Mouse (Mus musculus) olfactory bulb, adult 2 months (tissue): ENCODE data around the gene Sox13. TPM values are rescaled to one million over a fixed set of nuclear protein-coding genes. Genes with fewer than 3 reads are reported as not detected.
A peak's percentile ranks its signal among the peaks of the same experiment; 100 is the strongest.
"Not testable (repeated sequence)": the region's sequence is repeated elsewhere in the genome, so short reads cannot be mapped to it uniquely, and the experiment has no call there.

Experiments used
- H3K27ac ChIP-seq: fragments of 200-500 bp; 2 replicates; pipeline ENCODE4 v1.5.1; 2012; ENCODE audit warnings: low read depth, low read length; ENCODE audit not compliant: insufficient read depth
- H3K4me1 ChIP-seq: fragments of 200-500 bp; 2 replicates; pipeline ENCODE4 v1.6.1; 2012; ENCODE audit warnings: low read length; ENCODE audit not compliant: control insufficient read depth, insufficient read depth
- H3K4me3 ChIP-seq: fragments of 200-500 bp; 2 replicates; pipeline ENCODE4 v1.5.1; 2012; ENCODE audit warnings: mild to moderate bottlenecking, low read depth, low read length, moderate library complexity; ENCODE audit not compliant: insufficient read depth
- CTCF ChIP-seq: fragments of 200-500 bp; IDR thresholded peaks from 2 replicates; pipeline ENCODE4 v1.5.1; 2012; ENCODE audit warnings: low read depth, mild to moderate bottlenecking, low read length, moderate library complexity; ENCODE audit not compliant: insufficient read depth
- POLR2A ChIP-seq: fragments of 200-500 bp; IDR thresholded peaks from 2 replicates; pipeline ENCODE4 v1.6.1; 2012; ENCODE audit warnings: mild to moderate bottlenecking, low read depth, low read length, moderate library complexity; ENCODE audit not compliant: insufficient read depth
- WGBS: fragments of 180-500 bp; shearing (Covaris S2); methylation state at CpG from one replicate; pipeline ENCODE4 v1.1.7; 2018; 5-methylcytosine and 5-hydroxymethylcytosine counted together
- polyA plus RNA-seq: library from polyadenylated mRNA; stranded (reverse); fragments of >200 nt; gene quantifications from 2 replicates; pipeline ENCODE4 v1.2.4, GENCODE M21; 2012; ENCODE audit warnings: low replicate concordance; ENCODE audit not compliant: missing spikeins, insufficient read depth, insufficient read length

The Sox13 gene
- polyA plus RNA-seq, 1 experiment = not detected

DNA sequence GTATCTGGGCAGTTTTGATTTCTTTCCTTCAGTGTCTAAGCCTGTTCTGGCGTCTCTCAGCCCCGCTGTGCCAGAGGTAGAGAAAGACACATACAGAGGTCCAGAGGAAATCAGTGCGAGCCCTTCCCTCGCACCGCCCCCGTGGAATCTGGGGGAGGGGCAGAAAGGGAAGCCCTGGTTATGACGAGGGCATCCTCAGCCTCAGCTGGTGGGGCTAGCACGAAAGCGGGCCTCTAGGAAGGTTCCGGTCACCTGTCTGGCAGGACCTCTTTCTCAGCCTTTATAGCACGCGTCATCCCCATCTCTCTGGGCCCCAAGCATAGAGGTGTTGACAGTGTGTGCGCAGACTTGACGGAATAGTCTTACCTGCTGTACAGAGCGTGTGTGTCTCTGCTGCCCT is 68.3 kb downstream of the Sox13 start:
- no peak overlapping the region for H3K27ac ChIP-seq
- H3K4me3 ChIP-seq = no peak overlapping the region
- WGBS = 68% methylated on average over 15 of the region's 15 CpGs
- no peaks in the 10 kb centered on the region for H3K4me1 ChIP-seq
- TF ChIP-seq CTCF = no peak
- no peak for TF ChIP-seq POLR2A

- WGBS = 74% methylated on average over 5 of the region's 5 CpGs
- no peak overlapping the region for H3K27ac ChIP-seq
- TF ChIP-seq CTCF = no peak
- no peak for TF ChIP-seq POLR2A
- H3K4me1 ChIP-seq = no peaks in the 10 kb centered on the region
- no peak overlapping the region for H3K4me3 ChIP-seq
Observed at GRCm38 (mm10) chr1:133355469-133355868, 68.7 kb downstream of the Sox13 start.

DNA sequence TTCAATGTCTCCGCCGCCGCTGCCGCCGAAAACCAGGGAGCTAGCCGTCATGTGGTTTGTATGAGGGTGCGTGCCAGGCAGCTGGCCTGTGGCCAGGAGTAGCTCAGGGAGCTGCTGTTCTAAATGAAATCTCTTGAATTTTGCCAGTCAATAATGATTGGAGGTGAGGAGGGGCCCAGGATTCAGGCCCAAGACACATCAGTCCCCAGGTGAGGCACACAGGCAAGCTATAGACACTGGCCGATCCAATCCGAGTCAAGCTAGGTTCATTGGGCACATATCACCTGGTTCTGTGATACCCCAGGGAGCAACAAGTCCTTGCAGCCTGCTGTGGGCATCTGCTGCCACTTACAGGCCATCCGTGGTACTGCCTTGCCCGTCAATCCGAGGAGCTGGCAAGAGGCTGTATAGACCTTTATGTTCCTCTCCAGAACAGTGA is 70.8 kb downstream of the Sox13 start:
- H3K4me3 ChIP-seq = no peak overlapping the region
- 13% methylated on average over 12 of the region's 12 CpGs for WGBS
- H3K4me1 ChIP-seq = no peaks in the 10 kb centered on the region
- TF ChIP-seq CTCF = peak; percentile 94
- TF ChIP-seq POLR2A = no peak
- no peak overlapping the region for H3K27ac ChIP-seq

DNA sequence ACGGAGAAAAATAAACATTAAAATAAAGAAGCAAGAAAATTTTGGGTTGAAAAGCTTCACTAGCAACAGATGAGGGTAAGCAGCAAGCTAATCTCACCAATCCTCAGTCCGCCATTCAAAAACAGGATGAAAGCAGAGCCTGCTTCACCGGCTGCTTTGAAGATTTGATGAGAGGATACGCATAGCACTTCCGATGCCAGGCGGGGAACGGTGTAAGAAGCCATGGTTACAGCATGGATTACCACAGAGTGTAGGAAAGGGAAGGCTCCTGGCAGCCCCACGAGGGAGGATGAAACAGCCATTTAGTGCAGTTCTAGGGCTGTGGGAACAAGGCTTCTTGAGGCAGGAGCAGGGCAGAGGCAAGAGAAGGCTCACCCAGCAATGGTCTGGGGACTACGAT is 72.4 kb downstream of the Sox13 start:
- H3K4me3 ChIP-seq = no peak overlapping the region
- no peak overlapping the region for H3K27ac ChIP-seq
- 54% methylated on average over 9 of the region's 9 CpGs for WGBS
- H3K4me1 ChIP-seq = no peaks in the 10 kb centered on the region
- TF ChIP-seq POLR2A = no peak
- TF ChIP-seq CTCF = no peak

DNA sequence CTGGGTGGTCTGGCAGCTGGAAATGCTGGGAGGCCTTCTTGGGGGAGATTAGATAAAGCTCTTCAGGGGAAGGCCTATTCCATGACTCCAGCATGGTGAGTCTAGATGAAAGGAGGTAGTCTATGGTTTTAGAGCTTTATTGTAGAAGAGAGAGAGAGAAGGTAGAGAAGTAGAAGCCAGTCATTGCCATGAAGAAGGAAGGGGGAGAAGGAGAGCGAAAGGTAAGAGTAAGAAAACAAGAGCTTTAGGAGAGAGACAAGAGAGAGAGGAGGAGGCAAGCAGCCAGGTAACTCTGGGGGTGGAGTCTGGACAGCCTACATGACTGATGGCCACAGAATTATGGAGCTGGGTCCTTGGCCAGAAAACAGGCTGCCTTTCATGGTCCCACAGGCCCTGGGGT is 74.0 kb downstream of the Sox13 start, which contains the start of gene Ren1:
Gene Ren1 (plus strand): TSS at position 301 of the 400 bp plus-strand sequence.
- WGBS = 100% methylated on average over 1 of the region's 1 CpGs
- no peak within 1 kb of the TSS for H3K4me3 ChIP-seq
- no peaks in the 10 kb centered on the region for H3K4me1 ChIP-seq
- TF ChIP-seq POLR2A (no peak), CTCF (no peak)
- H3K27ac ChIP-seq = no peak within 1 kb of the TSS

- WGBS = 81% methylated on average over 11 of the region's 11 CpGs
Observed at GRCm38 (mm10) chr1:133347693-133348520, 76.3 kb downstream of the Sox13 start.

GRCm38 (mm10) chr1:133347226-133347625 is 77.0 kb downstream of the Sox13 start:
- no peaks in the 10 kb centered on the region for H3K4me1 ChIP-seq
- H3K27ac ChIP-seq = no peak overlapping the region
- TF ChIP-seq POLR2A = no peak
- no peak for TF ChIP-seq CTCF
- WGBS = 91% methylated on average over 3 of the region's 3 CpGs
- H3K4me3 ChIP-seq = no peak overlapping the region

More at GRCm38 (mm10) chr1:133347693-133348520, 76.3 kb downstream of the Sox13 start:
- no peak overlapping the region for H3K27ac ChIP-seq
- no peaks in the 10 kb centered on the region for H3K4me1 ChIP-seq
- TF ChIP-seq POLR2A (no peak), CTCF (no peak)
- no peak overlapping the region for H3K4me3 ChIP-seq

DNA sequence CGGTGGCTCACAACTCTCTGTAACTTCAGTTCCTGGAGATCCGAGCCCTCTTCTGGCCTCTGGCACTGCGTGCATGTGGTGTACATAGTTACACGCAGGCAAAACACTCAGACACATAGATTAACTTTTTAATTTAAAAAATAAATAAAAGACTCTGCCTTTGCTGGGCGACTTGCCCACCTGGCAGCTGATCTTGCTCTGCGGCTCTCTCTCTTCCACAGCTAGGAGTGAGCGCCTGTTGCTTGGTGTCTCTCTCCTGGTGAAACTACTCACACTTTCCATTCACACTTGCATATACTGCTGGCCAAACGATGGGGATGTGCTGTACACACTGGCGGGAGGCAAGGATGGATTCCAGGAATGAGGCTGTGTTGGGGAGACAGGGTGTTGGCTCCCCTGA is 77.6 kb downstream of the Sox13 start:
- Histone ChIP-seq H3K4me3 (no peak overlapping the region), H3K27ac (no peak overlapping the region), H3K4me1 (no peaks in the 10 kb centered on the region)
- TF ChIP-seq CTCF (no peak), POLR2A (no peak)
- WGBS = 85% methylated on average over 9 of the region's 9 CpGs

DNA sequence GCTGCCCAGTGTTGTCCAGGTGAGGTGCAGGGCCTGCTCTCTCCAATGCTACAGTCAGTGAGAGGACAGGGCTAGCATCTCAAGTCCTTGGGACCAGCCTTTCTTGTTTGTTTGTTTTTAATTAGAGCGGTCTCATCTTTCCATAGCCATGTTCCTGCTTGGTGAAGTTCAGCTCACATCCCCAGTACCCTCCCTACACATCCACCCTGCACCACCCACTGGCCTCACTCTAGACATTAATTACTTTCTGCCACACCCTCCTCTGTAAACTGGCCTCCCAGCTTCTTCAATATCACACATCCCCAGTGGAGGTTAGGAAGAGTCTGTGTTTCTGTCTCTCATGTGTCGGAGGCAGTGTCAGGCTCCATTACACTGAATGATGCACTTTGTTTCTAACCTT is 79.8 kb downstream of the Sox13 start:
- H3K4me1 ChIP-seq = no peaks in the 10 kb centered on the region
- no peak for TF ChIP-seq POLR2A
- TF ChIP-seq CTCF = no peak
- H3K4me3 ChIP-seq = no peak overlapping the region
- H3K27ac ChIP-seq = no peak overlapping the region
- 94% methylated on average over 2 of the region's 2 CpGs for WGBS

GRCm38 (mm10) chr1:133340403-133340802 is 83.8 kb downstream of the Sox13 start:
- 83% methylated on average over 1 of the region's 1 CpGs for WGBS
- not testable (repeated sequence) for H3K27ac ChIP-seq, H3K4me1 ChIP-seq, H3K4me3 ChIP-seq
